Mouse (Mus musculus): ENCODE measurements around the gene Kalrn. TPM values are rescaled to one million over a fixed set of nuclear protein-coding genes. Genes with fewer than 3 reads are reported as not detected.
A peak's percentile ranks its signal among the peaks of the same experiment; 100 is the strongest.

Gene Kalrn
- polyA plus RNA-seq, 1 experiment from 2014 or later: 14.0 TPM

GRCm38 (mm10) chr16:34413868-34414333 lies 159.4 kb downstream of the Kalrn start:
- Histone ChIP-seq H3K36me3 (0 out of 2 replicates have a peak, but pooled peaks cover 3% of the 10 kb centered on the region), H3K27me3 (no peaks in the 10 kb centered on the region), H3K4me2 (replicated peaks) (peak overlapping the region; percentile 39), H3K4me3 (no peak overlapping the region), H3K9me3 (no peaks in the 10 kb centered on the region; the same call in 1 of the 2 replicates), H3K9ac (no peak overlapping the region), H3K4me1 (peaks cover 55% of the 10 kb centered on the region), H3K27ac (peak overlapping the region; percentile 61; the same call in 1 of the 2 replicates)
- 0 out of 2 replicates have a peak, but pooled peaks have one; percentile 24 for ATAC-seq (ENCODE audit: low FRiP score, low read depth)
- 11% methylated on average over 10 of the region's 10 CpGs for WGBS

GRCm38 (mm10) chr16:34407036-34407435 lies 166.3 kb downstream of the Kalrn start:
- H3K9me3 ChIP-seq: no peaks in the 10 kb centered on the region
- 71% methylated on average over 8 of the region's 8 CpGs for WGBS
- no peak for ATAC-seq (ENCODE audit: low FRiP score, low read depth)
- H3K4me1 ChIP-seq: peaks cover 2% of the 10 kb centered on the region
- H3K9ac ChIP-seq: no peak overlapping the region
- no peaks in the 10 kb centered on the region for H3K36me3 ChIP-seq
- H3K27ac ChIP-seq: no peak overlapping the region
- H3K27me3 ChIP-seq: no peaks in the 10 kb centered on the region
- H3K4me2 ChIP-seq (replicated peaks): no peak overlapping the region
- H3K4me3 ChIP-seq: no peak overlapping the region

DNA sequence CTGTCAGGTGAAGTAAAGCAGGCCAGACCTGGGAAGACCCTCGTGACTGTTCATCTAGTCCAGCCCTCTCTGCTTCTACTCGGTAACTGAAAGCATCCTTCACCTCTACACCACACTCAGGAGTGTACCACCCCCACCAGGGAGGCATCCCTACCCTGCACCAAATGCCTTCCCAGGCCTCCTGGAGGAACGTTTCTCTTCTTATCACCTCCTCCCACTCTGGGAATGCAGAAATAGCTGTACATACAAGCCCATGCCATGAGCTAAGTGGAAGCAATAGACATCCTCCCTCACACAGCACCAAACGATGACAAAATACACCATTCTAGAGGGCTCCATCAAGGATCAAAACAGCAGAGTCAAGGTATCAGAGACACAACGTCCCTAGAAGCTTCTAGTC lies 168.2 kb downstream of the Kalrn start:
- H3K27ac ChIP-seq: no peak overlapping the region
- no peaks in the 10 kb centered on the region for H3K9me3 ChIP-seq
- H3K9ac ChIP-seq: no peak overlapping the region
- H3K4me1 ChIP-seq: peaks cover 2% of the 10 kb centered on the region; the same call in 1 of the 2 replicates
- WGBS: 68% methylated on average over 5 of the region's 5 CpGs
- H3K4me2 ChIP-seq (replicated peaks): no peak overlapping the region
- H3K36me3 ChIP-seq: no peaks in the 10 kb centered on the region
- no peak for ATAC-seq (ENCODE audit: low FRiP score, low read depth)
- H3K4me3 ChIP-seq: no peak overlapping the region
- no peaks in the 10 kb centered on the region for H3K27me3 ChIP-seq

GRCm38 (mm10) chr16:34401216-34401615 lies 172.1 kb downstream of the Kalrn start:
- no peak overlapping the region for H3K4me3 ChIP-seq
- no peaks in the 10 kb centered on the region for H3K27me3 ChIP-seq
- no peaks in the 10 kb centered on the region for H3K36me3 ChIP-seq
- H3K9ac ChIP-seq: no peak overlapping the region
- no peak overlapping the region for H3K4me2 ChIP-seq (replicated peaks)
- ATAC-seq (ENCODE audit: low FRiP score, low read depth): no peak
- 79% methylated on average over 1 of the region's 1 CpGs for WGBS
- H3K27ac ChIP-seq: no peak overlapping the region
- H3K4me1 ChIP-seq: peaks cover 5% of the 10 kb centered on the region; the same call in 1 of the 2 replicates
- no peaks in the 10 kb centered on the region for H3K9me3 ChIP-seq

GRCm38 (mm10) chr16:34400102-34400728 lies 173.1 kb downstream of the Kalrn start:
- peak; percentile 32 for ATAC-seq (ENCODE audit: low FRiP score, low read depth)
- 36% methylated on average over 13 of the region's 13 CpGs for WGBS
- no peak overlapping the region for H3K9ac ChIP-seq
- H3K4me3 ChIP-seq: no peak overlapping the region
- no peak overlapping the region for H3K27ac ChIP-seq
- no peak overlapping the region for H3K4me2 ChIP-seq (replicated peaks)
- H3K36me3 ChIP-seq: no peaks in the 10 kb centered on the region
- H3K9me3 ChIP-seq: no peaks in the 10 kb centered on the region
- H3K27me3 ChIP-seq: no peaks in the 10 kb centered on the region
- H3K4me1 ChIP-seq: peaks cover 5% of the 10 kb centered on the region; the same call in 1 of the 2 replicates

GRCm38 (mm10) chr16:34395221-34395811 lies 178.0 kb downstream of the Kalrn start:
- no peaks in the 10 kb centered on the region for H3K36me3 ChIP-seq
- H3K4me3 ChIP-seq: no peak overlapping the region
- no peak overlapping the region for H3K9ac ChIP-seq
- no peak overlapping the region for H3K27ac ChIP-seq
- H3K27me3 ChIP-seq: no peaks in the 10 kb centered on the region
- no peaks in the 10 kb centered on the region for H3K9me3 ChIP-seq
- no peak for ATAC-seq (ENCODE audit: low FRiP score, low read depth)
- H3K4me1 ChIP-seq: peaks cover 5% of the 10 kb centered on the region; the same call in 1 of the 2 replicates
- H3K4me2 ChIP-seq (replicated peaks): no peak overlapping the region

- Histone ChIP-seq H3K4me1 (no peaks in the 10 kb centered on the region), H3K27ac (no peak overlapping the region), H3K9me3 (no peaks in the 10 kb centered on the region), H3K9ac (no peak overlapping the region), H3K4me3 (no peak overlapping the region), H3K36me3 (peaks cover 14% of the 10 kb centered on the region), H3K4me2 (replicated peaks) (no peak overlapping the region), H3K27me3 (no peaks in the 10 kb centered on the region)
- 75% methylated on average over 5 of the region's 5 CpGs for WGBS
- ATAC-seq (ENCODE audit: low FRiP score, low read depth): no peak
Measured at GRCm38 (mm10) chr16:34389520-34390271, 183.6 kb downstream of the Kalrn start.

DNA sequence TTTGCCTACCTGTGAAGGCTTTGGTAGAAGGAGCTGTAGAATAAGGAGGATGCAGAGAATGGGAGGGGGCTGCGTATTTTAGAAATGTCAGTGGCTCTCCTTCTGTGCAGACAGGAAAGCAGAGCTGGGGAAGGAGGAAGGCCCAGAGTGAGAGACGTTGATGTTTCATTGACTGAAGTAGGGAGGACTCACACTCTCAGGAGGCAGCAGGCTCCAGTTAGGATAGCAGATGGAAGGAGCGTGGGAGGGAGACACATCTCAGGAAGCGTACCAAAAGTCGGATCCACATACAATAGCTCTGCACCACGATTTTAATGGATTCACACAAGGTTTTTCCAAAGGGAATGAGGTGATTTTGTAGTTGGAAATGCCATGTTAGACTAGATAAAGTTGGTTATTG lies 184.5 kb downstream of the Kalrn start:
- no peak overlapping the region for H3K27ac ChIP-seq
- no peak overlapping the region for H3K4me3 ChIP-seq
- no peaks in the 10 kb centered on the region for H3K4me1 ChIP-seq
- H3K4me2 ChIP-seq (replicated peaks): no peak overlapping the region
- peaks cover 16% of the 10 kb centered on the region for H3K36me3 ChIP-seq
- ATAC-seq (ENCODE audit: low FRiP score, low read depth): no peak
- H3K27me3 ChIP-seq: no peaks in the 10 kb centered on the region
- H3K9me3 ChIP-seq: no peaks in the 10 kb centered on the region
- H3K9ac ChIP-seq: no peak overlapping the region
- WGBS: 86% methylated on average over 6 of the region's 6 CpGs

DNA sequence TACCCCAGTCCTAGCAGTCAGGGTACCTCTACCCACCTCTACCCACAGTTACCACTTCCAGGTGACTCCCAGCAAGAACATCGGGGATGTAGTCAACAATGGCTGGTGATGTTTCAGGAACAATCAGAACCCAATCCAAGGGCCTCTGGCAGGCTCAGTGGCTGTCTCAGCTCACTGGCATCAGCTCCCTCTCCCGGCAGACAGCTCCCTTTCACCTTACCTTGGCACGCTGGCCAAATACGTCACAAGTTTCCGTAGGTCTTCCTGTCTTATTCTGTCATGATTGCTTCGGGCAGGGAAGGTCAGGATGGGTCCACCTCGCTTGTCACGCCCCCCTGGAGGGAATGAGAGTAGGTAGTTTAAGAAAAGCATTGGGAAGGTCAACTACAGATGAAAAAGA lies 188.3 kb downstream of the Kalrn start:
- ATAC-seq (ENCODE audit: low FRiP score, low read depth): no peak
- H3K4me2 ChIP-seq (replicated peaks): no peak overlapping the region

DNA sequence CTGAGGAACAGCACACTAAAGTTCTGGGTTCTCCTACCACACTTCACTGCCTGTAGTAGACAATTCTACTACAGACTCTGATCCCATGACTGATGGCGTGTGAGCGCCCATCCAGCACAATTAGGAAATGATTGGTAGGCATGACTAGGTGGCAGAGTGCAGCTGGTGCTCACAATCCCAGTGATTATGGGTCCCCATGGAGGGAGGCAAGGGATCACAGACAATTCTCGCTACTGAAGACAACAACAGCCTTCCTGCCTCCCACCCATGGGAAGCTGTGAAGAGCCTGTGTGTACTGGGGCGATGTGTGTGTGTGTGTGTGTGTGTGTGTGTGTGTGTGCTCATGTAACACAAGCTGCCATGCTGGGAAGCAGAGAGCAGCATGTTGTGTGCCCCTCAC lies 190.3 kb downstream of the Kalrn start:
- Histone ChIP-seq H3K4me1 (no peaks in the 10 kb centered on the region), H3K36me3 (peaks cover 7% of the 10 kb centered on the region), H3K4me3 (no peak overlapping the region), H3K9me3 (no peaks in the 10 kb centered on the region), H3K9ac (no peak overlapping the region), H3K27ac (no peak overlapping the region), H3K27me3 (no peaks in the 10 kb centered on the region), H3K4me2 (replicated peaks) (no peak overlapping the region)
- WGBS: 86% methylated on average over 4 of the region's 4 CpGs
- no peak for ATAC-seq (ENCODE audit: low FRiP score, low read depth)

More for the DNA sequence above, 188.3 kb downstream of the Kalrn start:
- H3K4me1 ChIP-seq: no peaks in the 10 kb centered on the region
- H3K9ac ChIP-seq: no peak overlapping the region
- H3K9me3 ChIP-seq: no peaks in the 10 kb centered on the region
- H3K4me3 ChIP-seq: no peak overlapping the region
- 95% methylated on average over 8 of the region's 8 CpGs for WGBS
- no peak overlapping the region for H3K27ac ChIP-seq
- H3K36me3 ChIP-seq: peaks cover 16% of the 10 kb centered on the region
- H3K27me3 ChIP-seq: no peaks in the 10 kb centered on the region

- H3K27ac ChIP-seq: no peak overlapping the region
- H3K4me3 ChIP-seq: no peak overlapping the region
- 68% methylated on average over 12 of the region's 12 CpGs for WGBS
- no peak overlapping the region for H3K4me2 ChIP-seq (replicated peaks)
- no peak overlapping the region for H3K9ac ChIP-seq
- ATAC-seq (ENCODE audit: low FRiP score, low read depth): no peak
- no peaks in the 10 kb centered on the region for H3K36me3 ChIP-seq
- peaks cover 16% of the 10 kb centered on the region for H3K4me1 ChIP-seq
- H3K9me3 ChIP-seq: no peaks in the 10 kb centered on the region
- H3K27me3 ChIP-seq: no peaks in the 10 kb centered on the region
Measured at GRCm38 (mm10) chr16:34376166-34376857, 197.0 kb downstream of the Kalrn start.

GRCm38 (mm10) chr16:34373519-34373918 lies 199.8 kb downstream of the Kalrn start:
- H3K27ac ChIP-seq: no peak overlapping the region
- no peaks in the 10 kb centered on the region for H3K27me3 ChIP-seq
- no peak overlapping the region for H3K9ac ChIP-seq
- no peak for ATAC-seq (ENCODE audit: low FRiP score, low read depth)
- no peaks in the 10 kb centered on the region for H3K36me3 ChIP-seq
- no peak overlapping the region for H3K4me3 ChIP-seq
- H3K4me2 ChIP-seq (replicated peaks): no peak overlapping the region
- no peaks in the 10 kb centered on the region for H3K9me3 ChIP-seq
- 58% methylated on average over 4 of the region's 4 CpGs for WGBS
- peaks cover 16% of the 10 kb centered on the region for H3K4me1 ChIP-seq
